Mouse (Mus musculus): ENCODE results near the gene Kcnq5.
"Not testable (repeated sequence)": the region's sequence is repeated elsewhere in the genome, so short reads cannot be mapped to it uniquely, and the experiment has no call there.

Kcnq5 gene

GRCm38 (mm10) chr1:21634013-21634412 lies 327.7 kb downstream of the Kcnq5 start:
- no peak for DNase-seq (ENCODE audit: low read depth)

- DNase-seq (ENCODE audit: low read depth), result no peak
Measured at GRCm38 (mm10) chr1:21622455-21622854, 339.3 kb downstream of the Kcnq5 start.

- DNase-seq (ENCODE audit: low read depth), result no peak
Measured at GRCm38 (mm10) chr1:21622039-21622438, 339.7 kb downstream of the Kcnq5 start.

- peak; percentile 16 for DNase-seq (ENCODE audit: low read depth)
Measured at GRCm38 (mm10) chr1:21618712-21619111, 343.0 kb downstream of the Kcnq5 start.

GRCm38 (mm10) chr1:21616666-21617065 lies 345.1 kb downstream of the Kcnq5 start:
- DNase-seq (ENCODE audit: low read depth), result no peak

- DNase-seq (ENCODE audit: low read depth), result no peak
Measured at GRCm38 (mm10) chr1:21613933-21614332, 347.8 kb downstream of the Kcnq5 start.

- peak; percentile 23 for DNase-seq (ENCODE audit: low read depth)
Measured at GRCm38 (mm10) chr1:21604003-21604402, 357.7 kb downstream of the Kcnq5 start.

- DNase-seq (ENCODE audit: low read depth), result no peak
Measured at GRCm38 (mm10) chr1:21602567-21602966, 359.2 kb downstream of the Kcnq5 start.

- DNase-seq (ENCODE audit: low read depth), result no peak
Measured at GRCm38 (mm10) chr1:21600606-21601005, 361.1 kb downstream of the Kcnq5 start.

GRCm38 (mm10) chr1:21593872-21594271 lies 367.9 kb downstream of the Kcnq5 start:
- no peak for DNase-seq (ENCODE audit: low read depth)

GRCm38 (mm10) chr1:21567397-21567796 lies 394.3 kb downstream of the Kcnq5 start:
- not testable (repeated sequence) for DNase-seq (ENCODE audit: low read depth)

- no peak for DNase-seq (ENCODE audit: low read depth)
Measured at GRCm38 (mm10) chr1:21554630-21555029, 407.1 kb downstream of the Kcnq5 start.

- DNase-seq (ENCODE audit: low read depth), result no peak
Measured at GRCm38 (mm10) chr1:21552715-21553114, 409.0 kb downstream of the Kcnq5 start.

GRCm38 (mm10) chr1:21543909-21544308 lies 417.8 kb downstream of the Kcnq5 start:
- no peak for DNase-seq (ENCODE audit: low read depth)

GRCm38 (mm10) chr1:21539486-21539885 lies 422.3 kb downstream of the Kcnq5 start:
- no peak for DNase-seq (ENCODE audit: low read depth)

GRCm38 (mm10) chr1:21530823-21531222 lies 430.9 kb downstream of the Kcnq5 start:
- no peak for DNase-seq (ENCODE audit: low read depth)

- peak; percentile 61 for DNase-seq (ENCODE audit: low read depth)
Measured at GRCm38 (mm10) chr1:21521995-21522394, 439.7 kb downstream of the Kcnq5 start.

GRCm38 (mm10) chr1:21521475-21521874 lies 440.3 kb downstream of the Kcnq5 start:
- DNase-seq (ENCODE audit: low read depth), result no peak

- peak; percentile 48 for DNase-seq (ENCODE audit: low read depth)
Measured at GRCm38 (mm10) chr1:21520116-21520645, 441.6 kb downstream of the Kcnq5 start.

GRCm38 (mm10) chr1:21506665-21507064 lies 455.1 kb downstream of the Kcnq5 start:
- DNase-seq (ENCODE audit: low read depth), result no peak

- DNase-seq (ENCODE audit: low read depth), result peak; percentile 8
Measured at GRCm38 (mm10) chr1:21499815-21500534, 461.8 kb downstream of the Kcnq5 start.

- DNase-seq (ENCODE audit: low read depth), result no peak
Measured at GRCm38 (mm10) chr1:21496307-21496706, 465.4 kb downstream of the Kcnq5 start.

- DNase-seq (ENCODE audit: low read depth), result no peak
Measured at GRCm38 (mm10) chr1:21488645-21489044, 473.1 kb downstream of the Kcnq5 start.

GRCm38 (mm10) chr1:21486266-21486665 lies 475.5 kb downstream of the Kcnq5 start:
- DNase-seq (ENCODE audit: low read depth), result no peak
